Mouse (Mus musculus) cerebellum, adult 2 months (tissue): ENCODE data around the gene Cd276.

Experiments
- CTCF ChIP-seq: fragments of 200-500 bp; IDR thresholded peaks from 2 replicates; pipeline ENCODE4 v1.5.1; 2011; ENCODE audit warnings: low read depth, mild to moderate bottlenecking, control low read depth, low read length, moderate library complexity, borderline replicate concordance; ENCODE audit not compliant: insufficient read depth
- POLR2A ChIP-seq: fragments of 200-500 bp; IDR thresholded peaks from 2 replicates; pipeline ENCODE4 v1.6.1; 2011; ENCODE audit warnings: low read length, control low read depth, borderline replicate concordance; ENCODE audit not compliant: insufficient read depth

DNA sequence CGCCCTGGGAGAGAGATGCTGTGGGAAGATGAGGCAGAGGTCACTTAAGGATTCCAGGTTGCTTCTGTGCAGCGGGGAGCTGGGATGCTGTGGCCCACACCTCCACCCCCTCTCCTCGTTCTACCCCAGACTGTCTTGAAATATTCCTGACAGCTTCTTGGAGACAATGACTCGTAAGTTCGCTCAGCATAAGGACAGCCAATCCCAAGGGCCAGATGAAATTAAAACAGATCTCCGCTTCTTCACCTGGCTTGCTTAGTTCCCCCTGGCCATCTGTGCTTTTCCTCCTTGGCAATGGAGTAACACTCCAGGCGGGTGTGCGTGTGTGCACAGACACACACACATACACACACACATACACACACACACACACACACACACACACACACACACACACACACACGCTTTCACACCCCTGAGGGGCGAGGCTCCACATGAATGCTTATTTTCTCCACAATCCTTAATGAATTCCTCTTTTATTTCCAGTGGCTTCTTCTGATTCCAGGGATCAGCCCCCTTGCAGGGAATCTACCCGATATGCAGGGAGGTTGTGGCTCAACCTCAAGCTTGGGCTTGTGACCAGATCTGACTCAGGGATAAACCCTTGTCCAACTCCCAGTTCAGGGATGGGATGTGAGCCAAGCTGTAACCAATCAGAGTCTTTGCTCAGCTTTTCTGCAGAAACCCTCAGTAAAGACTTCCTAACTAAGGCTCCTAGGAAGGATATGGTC is 8.4 kb downstream of the Cd276 start:
- TF ChIP-seq POLR2A = 0 out of 2 replicates have a peak, but pooled peaks have one; percentile 14
- no peak for TF ChIP-seq CTCF
